Mouse (Mus musculus): Measurements from ENCODE around the gene S100a4. TPM values are rescaled to one million over a fixed set of nuclear protein-coding genes. Genes with fewer than 3 reads are reported as not detected.
A peak's percentile ranks its signal among the peaks of the same experiment; 100 is the strongest.

The S100a4 gene
- polyA plus RNA-seq, 1 experiment from 2014 or later = not detected

DNA sequence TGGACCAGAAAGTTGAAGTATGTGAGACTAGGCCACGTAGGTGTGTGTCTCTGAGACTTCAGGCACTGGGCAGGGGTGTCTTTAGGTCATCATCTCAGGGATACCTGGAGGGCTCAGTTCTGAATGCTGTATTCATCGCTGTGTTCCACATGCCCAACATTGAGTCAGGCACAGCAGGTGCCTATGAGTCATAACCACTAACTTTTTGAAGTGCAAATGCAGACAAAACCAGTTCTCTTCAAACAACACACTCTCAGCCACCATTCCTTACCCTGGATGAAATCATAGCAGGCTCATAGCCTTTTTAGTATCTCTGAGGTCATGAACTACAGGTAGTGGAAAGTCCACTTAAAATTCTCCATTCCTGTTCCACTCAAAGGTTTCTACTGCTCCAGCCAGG is 25.7 kb downstream of the S100a4 start:
- H3K9ac ChIP-seq = no peak overlapping the region
- no peak overlapping the region for H3K4me2 ChIP-seq
- no peak overlapping the region for H3K27ac ChIP-seq (replicated peaks)
- ATAC-seq (ENCODE audit: low read depth) = no peak
- H3K36me3 ChIP-seq = no peaks in the 10 kb centered on the region
- no peaks in the 10 kb centered on the region for H3K27me3 ChIP-seq
- 72% methylated on average over 2 of the region's 2 CpGs for WGBS
- H3K4me1 ChIP-seq (replicated peaks) = peaks cover 4% of the 10 kb centered on the region; the same call in 1 of the 2 replicates
- no peak overlapping the region for H3K4me3 ChIP-seq
- H3K9me3 ChIP-seq = no peaks in the 10 kb centered on the region

GRCm38 (mm10) chr3:90631984-90632383 is 28.4 kb downstream of the S100a4 start:
- H3K4me1 ChIP-seq (replicated peaks) = no peaks in the 10 kb centered on the region
- H3K4me3 ChIP-seq = no peak overlapping the region
- ATAC-seq (ENCODE audit: low read depth) = no peak
- no peaks in the 10 kb centered on the region for H3K36me3 ChIP-seq
- no peaks in the 10 kb centered on the region for H3K27me3 ChIP-seq
- H3K9me3 ChIP-seq = no peaks in the 10 kb centered on the region
- H3K9ac ChIP-seq = no peak overlapping the region
- no peak overlapping the region for H3K4me2 ChIP-seq
- 83% methylated on average over 2 of the region's 2 CpGs for WGBS
- H3K27ac ChIP-seq (replicated peaks) = no peak overlapping the region

- H3K9me3 ChIP-seq = no peaks in the 10 kb centered on the region
- H3K4me3 ChIP-seq = no peak overlapping the region
- H3K9ac ChIP-seq = no peak overlapping the region
- H3K27ac ChIP-seq (replicated peaks) = no peak overlapping the region
- H3K4me1 ChIP-seq (replicated peaks) = no peaks in the 10 kb centered on the region
- no peaks in the 10 kb centered on the region for H3K36me3 ChIP-seq
- ATAC-seq (ENCODE audit: low read depth) = no peak
- H3K27me3 ChIP-seq = no peaks in the 10 kb centered on the region
- 71% methylated on average over 1 of the region's 1 CpGs for whole genome bisulfite sequencing
- no peak overlapping the region for H3K4me2 ChIP-seq
Measured at GRCm38 (mm10) chr3:90638511-90639275, 35.1 kb downstream of the S100a4 start.

GRCm38 (mm10) chr3:90639511-90640154 is 36.1 kb downstream of the S100a4 start:
- H3K9me3 ChIP-seq = no peaks in the 10 kb centered on the region
- ATAC-seq (ENCODE audit: low read depth) = no peak
- H3K4me1 ChIP-seq (replicated peaks) = no peaks in the 10 kb centered on the region
- no peak overlapping the region for H3K9ac ChIP-seq
- H3K4me2 ChIP-seq = no peak overlapping the region
- no peak overlapping the region for H3K27ac ChIP-seq (replicated peaks)
- H3K27me3 ChIP-seq = no peaks in the 10 kb centered on the region
- H3K4me3 ChIP-seq = no peak overlapping the region
- WGBS = 54% methylated on average over 7 of the region's 7 CpGs
- no peaks in the 10 kb centered on the region for H3K36me3 ChIP-seq

DNA sequence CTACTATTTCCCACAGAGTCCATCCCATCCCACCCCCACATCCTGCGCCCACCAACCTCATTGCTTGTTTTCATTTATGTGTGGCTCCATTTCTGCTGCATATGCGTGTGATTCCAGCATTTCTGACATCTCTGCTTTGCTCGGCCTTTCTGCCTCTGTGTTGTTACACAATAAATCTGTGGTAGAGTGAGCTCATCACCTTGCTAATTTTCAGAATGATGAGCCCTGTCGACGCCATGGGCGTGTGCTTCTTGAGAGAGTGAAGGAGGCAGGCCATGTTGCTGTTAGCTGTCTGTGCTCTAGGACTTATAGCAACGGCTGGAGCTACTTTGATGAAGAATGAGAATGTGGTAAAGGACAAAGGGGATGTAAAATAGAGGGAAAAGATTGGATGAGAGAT is 37.4 kb downstream of the S100a4 start:
- no peak overlapping the region for H3K4me3 ChIP-seq
- no peak overlapping the region for H3K9ac ChIP-seq
- no peaks in the 10 kb centered on the region for H3K9me3 ChIP-seq
- no peaks in the 10 kb centered on the region for H3K27me3 ChIP-seq
- no peak overlapping the region for H3K4me2 ChIP-seq
- no peaks in the 10 kb centered on the region for H3K36me3 ChIP-seq
- no peak overlapping the region for H3K27ac ChIP-seq (replicated peaks)
- WGBS = 87% methylated on average over 7 of the region's 7 CpGs
- no peaks in the 10 kb centered on the region for H3K4me1 ChIP-seq (replicated peaks)
- ATAC-seq (ENCODE audit: low read depth) = no peak

- ATAC-seq (ENCODE audit: low read depth) = no peak
Measured at GRCm38 (mm10) chr3:90644220-90644619, 40.6 kb downstream of the S100a4 start.

GRCm38 (mm10) chr3:90647291-90647690 is 43.7 kb downstream of the S100a4 start:
- 82% methylated on average over 1 of the region's 1 CpGs for WGBS
- no peak overlapping the region for H3K4me2 ChIP-seq
- H3K27ac ChIP-seq (replicated peaks) = no peak overlapping the region
- no peak for ATAC-seq (ENCODE audit: low read depth)
- H3K9me3 ChIP-seq = no peaks in the 10 kb centered on the region
- H3K27me3 ChIP-seq = no peaks in the 10 kb centered on the region
- H3K36me3 ChIP-seq = no peaks in the 10 kb centered on the region
- H3K4me1 ChIP-seq (replicated peaks) = no peaks in the 10 kb centered on the region
- no peak overlapping the region for H3K4me3 ChIP-seq
- no peak overlapping the region for H3K9ac ChIP-seq

More at GRCm38 (mm10) chr3:90644220-90644619, 40.6 kb downstream of the S100a4 start:
- Histone ChIP-seq H3K9me3 (no peaks in the 10 kb centered on the region), H3K36me3 (no peaks in the 10 kb centered on the region), H3K27ac (replicated peaks) (no peak overlapping the region), H3K9ac (no peak overlapping the region), H3K4me1 (replicated peaks) (no peaks in the 10 kb centered on the region), H3K4me3 (no peak overlapping the region), H3K27me3 (no peaks in the 10 kb centered on the region), H3K4me2 (no peak overlapping the region)
- WGBS = 54% methylated on average over 3 of the region's 3 CpGs

DNA sequence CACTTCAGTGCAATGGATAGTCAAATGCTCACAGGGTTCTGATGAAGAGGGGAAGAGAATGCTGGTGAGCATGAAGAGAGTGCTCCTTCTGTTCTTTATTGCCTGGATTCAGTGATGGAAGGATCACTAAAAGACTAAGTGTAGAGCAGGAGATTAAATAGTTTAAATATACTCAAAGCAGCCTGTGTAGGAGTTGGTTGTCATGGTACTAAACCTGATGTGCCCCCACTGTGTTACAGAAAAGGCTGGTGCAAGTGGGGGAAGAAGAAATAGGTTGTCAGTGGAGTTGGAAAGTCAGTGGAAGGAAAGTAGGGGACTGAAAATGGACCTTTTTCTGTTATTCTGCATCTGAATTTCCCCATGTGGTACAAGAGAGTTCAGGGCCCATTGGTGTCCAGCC is 45.4 kb downstream of the S100a4 start:
- Histone ChIP-seq H3K27me3 (no peaks in the 10 kb centered on the region), H3K4me1 (replicated peaks) (no peaks in the 10 kb centered on the region), H3K4me3 (no peak overlapping the region), H3K27ac (replicated peaks) (no peak overlapping the region), H3K36me3 (no peaks in the 10 kb centered on the region), H3K4me2 (no peak overlapping the region), H3K9ac (no peak overlapping the region), H3K9me3 (no peaks in the 10 kb centered on the region)
- no peak for ATAC-seq (ENCODE audit: low read depth)

- WGBS = 85% methylated on average over 2 of the region's 2 CpGs
Measured at GRCm38 (mm10) chr3:90649832-90650231, 46.3 kb downstream of the S100a4 start.

DNA sequence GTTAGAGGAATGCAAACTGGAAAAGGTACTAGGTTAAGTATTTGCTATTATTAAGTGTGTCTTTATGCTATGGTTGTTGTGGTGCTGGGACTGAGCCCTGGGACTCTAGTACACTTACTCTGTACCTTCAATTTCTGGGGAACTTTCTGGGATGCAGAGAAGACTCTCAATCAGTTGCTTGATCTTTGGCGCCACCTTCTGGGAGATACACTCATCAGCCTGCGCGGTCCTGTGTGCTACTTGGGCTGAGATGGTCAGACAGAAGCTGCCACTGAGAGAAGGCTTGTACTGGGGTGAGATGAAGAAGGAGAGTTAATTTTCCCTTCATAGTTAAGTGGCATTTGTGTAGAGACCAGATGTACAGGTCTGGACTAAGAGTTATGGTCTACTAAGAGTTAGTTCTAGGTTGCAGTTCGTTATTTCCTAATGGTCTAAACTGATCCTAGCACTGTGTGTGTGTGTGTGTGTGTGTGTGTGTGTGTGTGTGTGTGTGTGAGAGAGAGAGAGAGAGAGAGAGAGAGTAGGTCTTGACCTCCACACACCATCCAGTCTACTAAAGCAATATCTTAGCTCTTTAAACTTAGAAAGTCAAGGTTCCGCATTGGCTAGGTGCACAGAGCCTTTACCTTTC is 49.4 kb downstream of the S100a4 start:
- no peak overlapping the region for H3K4me2 ChIP-seq
- H3K36me3 ChIP-seq = no peaks in the 10 kb centered on the region
- H3K27me3 ChIP-seq = no peaks in the 10 kb centered on the region
- peak; percentile 82 for ATAC-seq (ENCODE audit: low read depth)
- no peaks in the 10 kb centered on the region for H3K9me3 ChIP-seq
- no peak overlapping the region for H3K27ac ChIP-seq (replicated peaks)
- H3K4me1 ChIP-seq (replicated peaks) = no peaks in the 10 kb centered on the region
- 38% methylated on average over 5 of the region's 5 CpGs for WGBS
- no peak overlapping the region for H3K9ac ChIP-seq
- no peak overlapping the region for H3K4me3 ChIP-seq

More at GRCm38 (mm10) chr3:90649832-90650231, 46.3 kb downstream of the S100a4 start:
- H3K27me3 ChIP-seq = no peaks in the 10 kb centered on the region
- no peaks in the 10 kb centered on the region for H3K4me1 ChIP-seq (replicated peaks)
- ATAC-seq (ENCODE audit: low read depth) = no peak
- H3K9me3 ChIP-seq = no peaks in the 10 kb centered on the region
- no peaks in the 10 kb centered on the region for H3K36me3 ChIP-seq
- no peak overlapping the region for H3K27ac ChIP-seq (replicated peaks)
- no peak overlapping the region for H3K9ac ChIP-seq
- H3K4me3 ChIP-seq = no peak overlapping the region
- H3K4me2 ChIP-seq = no peak overlapping the region

GRCm38 (mm10) chr3:90653717-90654116 is 50.1 kb downstream of the S100a4 start, which contains the start of gene S100a7a:
Gene S100a7a, plus strand, starts transcription at chr3:90654017.
- Histone ChIP-seq H3K27me3 (no peaks in the 10 kb centered on the region), H3K4me1 (replicated peaks) (no peaks in the 10 kb centered on the region), H3K27ac (replicated peaks) (no peak within 1 kb of the TSS), H3K4me2 (no peak within 1 kb of the TSS), H3K9me3 (no peaks in the 10 kb centered on the region), H3K36me3 (no peaks in the 10 kb centered on the region), H3K9ac (no peak within 1 kb of the TSS), H3K4me3 (no peak within 1 kb of the TSS)
- ATAC-seq (ENCODE audit: low read depth) = no peak
